Comparison of ENCODE assay signal across 14 mouse cellular contexts in genomic region chr8:84698288-84698687, GRCm38 (mm10). TPM values are rescaled to one million over a fixed set of nuclear protein-coding genes. Genes with fewer than 3 reads are reported as not detected.
DNase-seq lines count a peak whose midpoint lies in the region; ATAC-seq lines count a peak whose summit lies in the region.
"Had no signal": no experiment of that assay in that cellular context is flagged by ENCODE, and none has a peak within 500 bp of the region (broad histone marks: within the 10 kb centered on the region; RNA-seq: fewer than 3 reads in every experiment).

No protein-coding gene starts in this region.

- no peak for ATAC-seq in heart, embryonic 12.5 days (ENCODE audit: insufficient number of reproducible peaks, low FRiP score)
- ATAC-seq in heart, embryonic 11.5 days (replicated peaks; ENCODE audit: insufficient number of reproducible peaks, low FRiP score, low TSS enrichment) = no peak
- no peak for ATAC-seq in liver, embryonic 11.5 days (replicated peaks; ENCODE audit: low FRiP score)
- no peak for ATAC-seq in liver, embryonic 15.5 days (ENCODE audit: insufficient read depth)
- ATAC-seq: midbrain, embryonic 13.5 days had no signal

- H3K4me3 ChIP-seq in heart, embryonic 12.5 days = no peak overlapping the region
- H3K4me3 ChIP-seq in heart, embryonic 11.5 days (ENCODE audit: low read depth, low read length) = no peak overlapping the region
- no peak overlapping the region for H3K4me3 ChIP-seq in liver, embryonic 11.5 days (ENCODE audit: low read depth, low read length)
- H3K4me3 ChIP-seq in limb, embryonic 10.5 days = 0 out of 2 replicates have a peak overlapping the region, but pooled peaks have one; percentile 1
- no peak overlapping the region for H3K4me3 ChIP-seq in liver, embryonic 15.5 days (replicated peaks)
- H3K4me3 ChIP-seq: hindbrain, embryonic 12.5 days; midbrain, embryonic 13.5 days; neural tube, embryonic 13.5 days had no signal

- H3K27ac ChIP-seq in heart, embryonic 12.5 days (ENCODE audit: poor library complexity, severe bottlenecking) = no peak overlapping the region
- no peak overlapping the region for H3K27ac ChIP-seq in heart, embryonic 11.5 days (ENCODE audit: low read depth, low read length)
- no peak overlapping the region; the same call in 1 of the 2 replicates for H3K27ac ChIP-seq in liver, embryonic 11.5 days (ENCODE audit: low read depth, low read length)
- no peak overlapping the region for H3K27ac ChIP-seq in limb, embryonic 10.5 days
- H3K27ac ChIP-seq in liver, embryonic 15.5 days (replicated peaks) = 0 out of 2 replicates have a peak overlapping the region, but pooled peaks have one; percentile 98
- H3K27ac ChIP-seq: hindbrain, embryonic 12.5 days; midbrain, embryonic 13.5 days had no signal

- H3K4me2 ChIP-seq in heart, embryonic 12.5 days = no peak overlapping the region
- H3K4me2 ChIP-seq in heart, embryonic 11.5 days = no peak overlapping the region
- peak overlapping the region; percentile 8; the same call in 1 of the 2 replicates for H3K4me2 ChIP-seq in liver, embryonic 11.5 days
- no peak overlapping the region for H3K4me2 ChIP-seq in liver, embryonic 15.5 days
- H3K4me2 ChIP-seq: hindbrain, embryonic 12.5 days; midbrain, embryonic 13.5 days; neural tube, embryonic 13.5 days had no signal

- H3K27me3 ChIP-seq in heart, embryonic 12.5 days (replicated peaks) = peaks cover 13% of the 10 kb centered on the region
- peaks cover 14% of the 10 kb centered on the region for H3K27me3 ChIP-seq in heart, embryonic 11.5 days (ENCODE audit: control insufficient read depth, insufficient read depth, low read length)
- H3K27me3 ChIP-seq in liver, embryonic 11.5 days (replicated peaks; ENCODE audit: control insufficient read depth, insufficient read depth, low read length) = peaks cover under 1% of the 10 kb centered on the region; the same call in 1 of the 2 replicates
- peaks cover 25% of the 10 kb centered on the region for H3K27me3 ChIP-seq in limb, embryonic 10.5 days (ENCODE audit: low read depth, poor library complexity, severe bottlenecking)
- no peaks in the 10 kb centered on the region for H3K27me3 ChIP-seq in liver, embryonic 15.5 days

- WGBS in heart, embryonic 12.5 days = 91% methylated on average over 5 of the region's 5 CpGs
- 93% methylated on average over 5 of the region's 5 CpGs for WGBS in heart, embryonic 11.5 days (ENCODE audit: insufficient replicate concordance)
- 90% methylated on average over 5 of the region's 5 CpGs for WGBS in liver, embryonic 11.5 days
- WGBS in limb, embryonic 10.5 days = 93% methylated on average over 5 of the region's 5 CpGs
- WGBS in liver, embryonic 15.5 days (ENCODE audit: insufficient replicate concordance) = 75% methylated on average over 5 of the region's 5 CpGs

- 0 out of 2 replicates have a peak overlapping the region, but pooled peaks have one; percentile 20 for H3K9ac ChIP-seq in heart, embryonic 12.5 days
- no peak overlapping the region for H3K9ac ChIP-seq in heart, embryonic 11.5 days (ENCODE audit: low read depth, low read length)
- H3K9ac ChIP-seq in liver, embryonic 11.5 days (ENCODE audit: low read depth, low read length) = no peak overlapping the region
- H3K9ac ChIP-seq in liver, embryonic 15.5 days = no peak overlapping the region
- H3K9ac ChIP-seq: hindbrain, embryonic 12.5 days; midbrain, embryonic 13.5 days; neural tube, embryonic 13.5 days had no signal

- H3K36me3 ChIP-seq in heart, embryonic 12.5 days = peaks cover 59% of the 10 kb centered on the region
- H3K36me3 ChIP-seq in heart, embryonic 11.5 days (ENCODE audit: control insufficient read depth, insufficient read depth, low read length) = peaks cover 25% of the 10 kb centered on the region
- H3K36me3 ChIP-seq in liver, embryonic 11.5 days (ENCODE audit: control insufficient read depth, insufficient read depth, low read length) = peaks cover 50% of the 10 kb centered on the region
- H3K36me3 ChIP-seq in limb, embryonic 10.5 days = peaks cover 69% of the 10 kb centered on the region
- peaks cover 70% of the 10 kb centered on the region for H3K36me3 ChIP-seq in liver, embryonic 15.5 days (replicated peaks)

- no peak for DNase-seq in liver, embryonic 11.5 days (ENCODE audit: low spot score)
- DNase-seq in liver = no peak
- no peak for DNase-seq in limb, embryonic 10.5 days (ENCODE audit: low spot score)
- DNase-seq in T-cell, adult 2 months (ENCODE audit: low spot score) = no peak
- DNase-seq: cerebellum, adult 11 months; layer of hippocampus, adult 9-11 months; lung, adult 2 months; right cerebral cortex, adult 18-20 months had no signal

- H3K9me3 ChIP-seq in heart, embryonic 12.5 days (replicated peaks) = no peaks in the 10 kb centered on the region
- H3K9me3 ChIP-seq in heart, embryonic 11.5 days (replicated peaks; ENCODE audit: control insufficient read depth, low read length) = no peaks in the 10 kb centered on the region
- no peaks in the 10 kb centered on the region for H3K9me3 ChIP-seq in liver, embryonic 11.5 days (ENCODE audit: control insufficient read depth, low read length)
- H3K9me3 ChIP-seq in limb, embryonic 10.5 days (replicated peaks) = no peaks in the 10 kb centered on the region
- no peaks in the 10 kb centered on the region for H3K9me3 ChIP-seq in liver, embryonic 15.5 days (replicated peaks)
- H3K9me3 ChIP-seq: hindbrain, embryonic 12.5 days; midbrain, embryonic 13.5 days; neural tube, embryonic 13.5 days had no signal

- peaks cover 42% of the 10 kb centered on the region for H3K4me1 ChIP-seq in heart, embryonic 12.5 days (replicated peaks)
- peaks cover 21% of the 10 kb centered on the region for H3K4me1 ChIP-seq in heart, embryonic 11.5 days (ENCODE audit: control insufficient read depth, insufficient read depth, low read length)
- peaks cover 30% of the 10 kb centered on the region for H3K4me1 ChIP-seq in liver, embryonic 11.5 days (replicated peaks; ENCODE audit: control insufficient read depth, insufficient read depth, low read length)
- H3K4me1 ChIP-seq in limb, embryonic 10.5 days = peaks cover 22% of the 10 kb centered on the region
- H3K4me1 ChIP-seq in liver, embryonic 15.5 days (replicated peaks) = peaks cover 38% of the 10 kb centered on the region
- H3K4me1 ChIP-seq: midbrain, embryonic 13.5 days had no signal

RNA-seq across cellular contexts. Expression of gene Lyl1, which starts 3.0 kb away (rescaled TPM):
- polyA plus RNA-seq in heart, embryonic 12.5 days (2016; fragmentation: Nextera tagmentation; extraction: Ambion mirVana) = 18.1 and 19.7 TPM in 2 replicates
- polyA plus RNA-seq in heart, embryonic 11.5 days (2014; fragmentation: Nextera tagmentation; extraction: Ambion mirVana) = 19.5 and 22.9 TPM in 2 replicates
- polyA plus RNA-seq in liver, embryonic 11.5 days (2014; fragmentation: Nextera tagmentation; extraction: Ambion mirVana) = 67.9 and 68.6 TPM in 2 replicates
- 4.6 and 4.7 TPM in 2 replicates for polyA plus RNA-seq in limb, embryonic 10.5 days (2016; fragmentation: Nextera tagmentation; extraction: Ambion mirVana)
- polyA plus RNA-seq in liver, embryonic 15.5 days (2015; fragmentation: Nextera tagmentation; extraction: Ambion mirVana) = 55.3 and 58.3 TPM in 2 replicates

RNA-seq across cellular contexts. Expression of gene Nacc1, which starts 10.6 kb away (rescaled TPM):
- 20.9 and 21.3 TPM in 2 replicates for polyA plus RNA-seq in heart, embryonic 12.5 days (2016; fragmentation: Nextera tagmentation; extraction: Ambion mirVana)
- 19.1 and 19.6 TPM in 2 replicates for polyA plus RNA-seq in heart, embryonic 11.5 days (2014; fragmentation: Nextera tagmentation; extraction: Ambion mirVana)
- 23.0 and 25.2 TPM in 2 replicates for polyA plus RNA-seq in liver, embryonic 11.5 days (2014; fragmentation: Nextera tagmentation; extraction: Ambion mirVana)
- 31.7 and 32.0 TPM in 2 replicates for polyA plus RNA-seq in limb, embryonic 10.5 days (2016; fragmentation: Nextera tagmentation; extraction: Ambion mirVana)
- 6.2 and 7.2 TPM in 2 replicates for polyA plus RNA-seq in liver, embryonic 15.5 days (2015; fragmentation: Nextera tagmentation; extraction: Ambion mirVana)

RNA-seq across cellular contexts. Expression of gene Trmt1, which starts 12.2 kb away (rescaled TPM):
- 46.2 and 49.5 TPM in 2 replicates for polyA plus RNA-seq in heart, embryonic 12.5 days (2016; fragmentation: Nextera tagmentation; extraction: Ambion mirVana)
- polyA plus RNA-seq in heart, embryonic 11.5 days (2014; fragmentation: Nextera tagmentation; extraction: Ambion mirVana) = 49.7 and 51.6 TPM in 2 replicates
- 94.1 and 95.6 TPM in 2 replicates for polyA plus RNA-seq in liver, embryonic 11.5 days (2014; fragmentation: Nextera tagmentation; extraction: Ambion mirVana)
- 71.7 and 79.3 TPM in 2 replicates for polyA plus RNA-seq in limb, embryonic 10.5 days (2016; fragmentation: Nextera tagmentation; extraction: Ambion mirVana)
- 27.9 and 36.1 TPM in 2 replicates for polyA plus RNA-seq in liver, embryonic 15.5 days (2015; fragmentation: Nextera tagmentation; extraction: Ambion mirVana)

RNA-seq across cellular contexts. Expression of gene G430095P16Rik, which starts 24.5 kb away (rescaled TPM):
- 5.4 and 6.9 TPM in 2 replicates for polyA plus RNA-seq in heart, embryonic 12.5 days (2016; fragmentation: Nextera tagmentation; extraction: Ambion mirVana)
- polyA plus RNA-seq in heart, embryonic 11.5 days (2014; fragmentation: Nextera tagmentation; extraction: Ambion mirVana) = 3.4 and 5.4 TPM in 2 replicates
- polyA plus RNA-seq in liver, embryonic 11.5 days (2014; fragmentation: Nextera tagmentation; extraction: Ambion mirVana) = 11.8 and 12.3 TPM in 2 replicates
- 3.7 and 8.1 TPM in 2 replicates for polyA plus RNA-seq in limb, embryonic 10.5 days (2016; fragmentation: Nextera tagmentation; extraction: Ambion mirVana)
- 8.1 and 8.7 TPM in 2 replicates for polyA plus RNA-seq in liver, embryonic 15.5 days (2015; fragmentation: Nextera tagmentation; extraction: Ambion mirVana)

RNA-seq across cellular contexts. Expression of gene Ier2, which starts 35.6 kb away (rescaled TPM):
- 63.4 and 68.1 TPM in 2 replicates for polyA plus RNA-seq in heart, embryonic 12.5 days (2016; fragmentation: Nextera tagmentation; extraction: Ambion mirVana)
- 52.3 and 55.9 TPM in 2 replicates for polyA plus RNA-seq in heart, embryonic 11.5 days (2014; fragmentation: Nextera tagmentation; extraction: Ambion mirVana)
- polyA plus RNA-seq in liver, embryonic 11.5 days (2014; fragmentation: Nextera tagmentation; extraction: Ambion mirVana) = 46.5 and 50.1 TPM in 2 replicates
- polyA plus RNA-seq in limb, embryonic 10.5 days (2016; fragmentation: Nextera tagmentation; extraction: Ambion mirVana) = 199 and 229 TPM in 2 replicates
- polyA plus RNA-seq in liver, embryonic 15.5 days (2015; fragmentation: Nextera tagmentation; extraction: Ambion mirVana) = 22.8 and 23.1 TPM in 2 replicates
